Mouse (Mus musculus) MEL (cell line): ENCODE results near the gene Med16. TPM values are rescaled to one million over a fixed set of nuclear protein-coding genes. Genes with fewer than 3 reads are reported as not detected.

ENCODE experiments used
- DNase-seq: peaks from one replicate; pipeline ENCODE4 v3.0.0; 2011; ENCODE audit warnings: low read depth, low spot score
- H3K27ac ChIP-seq: 2 replicates; pipeline ENCODE4 v1.5.1; 2012; ENCODE audit warnings: low read depth, mild to moderate bottlenecking, control low read depth, low read length, moderate library complexity; ENCODE audit not compliant: control insufficient read depth
- H3K27me3 ChIP-seq, 2 experiments: fragments of 150-350 bp in 1 of 2; sonication (generic) in 1 of 2; 2 replicates each; pipeline ENCODE4 v1.6.1; 2012; ENCODE audit warnings: low read length in 2 of 2, mild to moderate bottlenecking in 2 of 2, improper control_type of control experiment in 1 of 2, moderate library complexity in 1 of 2; ENCODE audit not compliant: insufficient read depth in 2 of 2, control insufficient read depth in 1 of 2
- H3K36me3 ChIP-seq, 2 experiments: 2 replicates each; pipeline ENCODE4 v1.6.1; 2012 to 2014; ENCODE audit warnings: low read length in 2 of 2, improper control_type of control experiment in 1 of 2, inconsistent platforms in 1 of 2, mild to moderate bottlenecking in 1 of 2; ENCODE audit not compliant: insufficient read depth in 2 of 2, control insufficient read depth in 1 of 2
- H3K4me1 ChIP-seq, 2 experiments: fragments of 150-350 bp in 1 of 2; sonication (generic) in 1 of 2; 2 replicates each; pipeline ENCODE4 v1.6.1; 2012; ENCODE audit warnings: low read length in 2 of 2, improper control_type of control experiment in 1 of 2, mild to moderate bottlenecking in 1 of 2; ENCODE audit not compliant: insufficient read depth in 2 of 2, control insufficient read depth in 1 of 2
- H3K4me3 ChIP-seq, 2 experiments: fragments of 150-350 bp in 1 of 2; sonication (generic) in 1 of 2; 2 replicates each; pipeline ENCODE4 v1.5.1; 2012; ENCODE audit warnings: low read depth in 2 of 2, low read length in 2 of 2, mild to moderate bottlenecking in 2 of 2, moderate library complexity in 2 of 2, control low read depth in 1 of 2, improper control_type of control experiment in 1 of 2; ENCODE audit not compliant: control insufficient read depth in 1 of 2, insufficient read depth in 1 of 2
- H3K79me2 ChIP-seq: 2 replicates; pipeline ENCODE4 v1.6.1; 2012; ENCODE audit warnings: mild to moderate bottlenecking, low read length, moderate library complexity; ENCODE audit not compliant: control insufficient read depth, poor library complexity, insufficient read depth
- H3K9ac ChIP-seq: 2 replicates; pipeline ENCODE4 v1.6.1; 2012; ENCODE audit warnings: low read depth, mild to moderate bottlenecking, control low read depth, low read length, moderate library complexity; ENCODE audit not compliant: control insufficient read depth, poor library complexity, severe bottlenecking
- H3K9me3 ChIP-seq: fragments of 150-350 bp; sonication (generic); replicated peaks from 2 replicates; pipeline ENCODE4 v1.6.1; 2012; ENCODE audit warnings: mild to moderate bottlenecking, low read length, improper control_type of control experiment, moderate library complexity; ENCODE audit not compliant: insufficient read depth
- BHLHE40 ChIP-seq: IDR thresholded peaks from 2 replicates; pipeline ENCODE4 v1.6.1; 2012; ENCODE audit warnings: low read depth, mild to moderate bottlenecking, inconsistent platforms, low read length, improper control_type of control experiment, borderline replicate concordance
- CHD1 ChIP-seq: IDR thresholded peaks from 2 replicates; pipeline ENCODE4 v1.6.1; 2012; ENCODE audit warnings: low read depth, mild to moderate bottlenecking, inconsistent platforms, low read length, improper control_type of control experiment
- CHD2 ChIP-seq: IDR thresholded peaks from 2 replicates; pipeline ENCODE4 v1.6.1; 2011; ENCODE audit warnings: low read length, improper control_type of control experiment
- CTCF ChIP-seq, 3 experiments: IDR thresholded peaks in 2 of 3; conservative IDR thresholded peaks in 1 of 3; 2 replicates each; pipeline ENCODE4 v1.5.1; 2011 to 2012; ENCODE audit warnings: low read length in 3 of 3, low read depth in 2 of 3, mild to moderate bottlenecking in 2 of 3, improper control_type of control experiment in 1 of 3, inconsistent platforms in 1 of 3, mixed read lengths in 1 of 3, moderate library complexity in 1 of 3; ENCODE audit not compliant: control insufficient read depth in 1 of 3, insufficient read depth in 1 of 3, poor library complexity in 1 of 3, severe bottlenecking in 1 of 3
- E2F4 ChIP-seq: IDR thresholded peaks from 2 replicates; pipeline ENCODE4 v1.6.1; 2011; ENCODE audit warnings: low read depth, low read length, improper control_type of control experiment, borderline replicate concordance
- ELF1 ChIP-seq: IDR thresholded peaks from 2 replicates; pipeline ENCODE4 v1.6.1; 2014; ENCODE audit warnings: low read depth, mild to moderate bottlenecking, inconsistent platforms, low read length, improper control_type of control experiment, moderate library complexity
- ETS1 ChIP-seq: IDR thresholded peaks from 2 replicates; pipeline ENCODE4 v1.6.1; 2012; ENCODE audit warnings: low read depth, mild to moderate bottlenecking, inconsistent platforms, low read length, improper control_type of control experiment, moderate library complexity
- GABPA ChIP-seq: IDR thresholded peaks from 2 replicates; pipeline ENCODE4 v1.6.1; 2012; ENCODE audit warnings: low read depth, mild to moderate bottlenecking, inconsistent platforms, low read length, improper control_type of control experiment, moderate library complexity
- GATA1 ChIP-seq: IDR thresholded peaks from 2 replicates; pipeline ENCODE4 v1.6.1; 2011; ENCODE audit warnings: low read depth, low read length, improper control_type of control experiment
- JUND ChIP-seq: IDR thresholded peaks from 2 replicates; pipeline ENCODE4 v1.6.1; 2011; ENCODE audit warnings: low read depth, mild to moderate bottlenecking, improper control_type of control experiment, low read length
- MEF2A ChIP-seq: IDR thresholded peaks from 2 replicates; pipeline ENCODE4 v1.6.1; 2014; ENCODE audit warnings: low read depth, mild to moderate bottlenecking, inconsistent platforms, low read length, improper control_type of control experiment; ENCODE audit not compliant: poor library complexity, insufficient replicate concordance, severe bottlenecking; ENCODE audit errors: extremely low read depth
- MXI1 ChIP-seq: IDR thresholded peaks from 2 replicates; pipeline ENCODE4 v1.6.1; 2011; ENCODE audit warnings: mild to moderate bottlenecking, low read depth, low read length, improper control_type of control experiment
- MYB ChIP-seq: IDR thresholded peaks from 2 replicates; pipeline ENCODE4 v1.6.1; 2011; ENCODE audit warnings: mild to moderate bottlenecking, low read depth, low read length, improper control_type of control experiment
- NRF1 ChIP-seq: IDR thresholded peaks from 2 replicates; pipeline ENCODE4 v1.6.1; 2014; ENCODE audit warnings: low read depth, mild to moderate bottlenecking, inconsistent platforms, low read length, improper control_type of control experiment, moderate library complexity; ENCODE audit not compliant: poor library complexity, insufficient read depth, severe bottlenecking
- POLR2A ChIP-seq, 2 experiments: IDR thresholded peaks; 2 replicates each; pipeline ENCODE4 v1.6.1; 2011 to 2012; ENCODE audit warnings: low read length in 2 of 2, mild to moderate bottlenecking in 2 of 2, control low read depth in 1 of 2, improper control_type of control experiment in 1 of 2, low read depth in 1 of 2, moderate library complexity in 1 of 2; ENCODE audit not compliant: control insufficient read depth in 1 of 2, insufficient read depth in 1 of 2, poor library complexity in 1 of 2
- POLR2AphosphoS5 ChIP-seq: IDR thresholded peaks from 2 replicates; pipeline ENCODE4 v1.6.1; 2012; ENCODE audit warnings: low read depth, borderline replicate concordance, mild to moderate bottlenecking, inconsistent platforms, low read length, moderate library complexity, mixed read lengths
- RAD21 ChIP-seq: IDR thresholded peaks from 2 replicates; pipeline ENCODE4 v1.6.1; 2011; ENCODE audit warnings: mild to moderate bottlenecking, low read depth, low read length, improper control_type of control experiment
- SIN3A ChIP-seq: IDR thresholded peaks from 2 replicates; pipeline ENCODE4 v1.6.1; 2012; ENCODE audit warnings: low read length, improper control_type of control experiment, inconsistent platforms
- SMC3 ChIP-seq: IDR thresholded peaks from 2 replicates; pipeline ENCODE4 v1.6.1; 2011; ENCODE audit warnings: low read depth, low read length, improper control_type of control experiment
- TAL1 ChIP-seq: IDR thresholded peaks from 2 replicates; pipeline ENCODE4 v1.6.1; 2012; ENCODE audit warnings: mild to moderate bottlenecking, inconsistent platforms, low read length, moderate library complexity, mixed read lengths
- UBTF ChIP-seq: IDR thresholded peaks from 2 replicates; pipeline ENCODE4 v1.6.1; 2012; ENCODE audit warnings: low read depth, mild to moderate bottlenecking, inconsistent platforms, low read length, improper control_type of control experiment, moderate library complexity, borderline replicate concordance; ENCODE audit not compliant: insufficient read depth
- USF1 ChIP-seq: IDR thresholded peaks from 2 replicates; pipeline ENCODE4 v1.6.1; 2014; ENCODE audit warnings: low read depth, mild to moderate bottlenecking, inconsistent platforms, low read length, improper control_type of control experiment, moderate library complexity
- USF2 ChIP-seq, 2 experiments: IDR thresholded peaks; 2 replicates each; pipeline ENCODE4 v1.6.1; 2011 to 2012; ENCODE audit warnings: improper control_type of control experiment in 2 of 2, low read length in 2 of 2, borderline replicate concordance in 1 of 2, inconsistent platforms in 1 of 2, low read depth in 1 of 2, mild to moderate bottlenecking in 1 of 2; ENCODE audit not compliant: insufficient read depth in 1 of 2
- ZC3H11A ChIP-seq: IDR thresholded peaks from 2 replicates; pipeline ENCODE4 v1.6.1; 2012; ENCODE audit warnings: low read depth, mild to moderate bottlenecking, inconsistent platforms, low read length, improper control_type of control experiment
- ZKSCAN1 ChIP-seq: IDR thresholded peaks from 2 replicates; pipeline ENCODE4 v1.6.1; 2012; ENCODE audit warnings: low read depth, mild to moderate bottlenecking, inconsistent platforms, low read length, improper control_type of control experiment, moderate library complexity
- ZMIZ1 ChIP-seq: IDR thresholded peaks from 2 replicates; pipeline ENCODE4 v1.6.1; 2012; ENCODE audit warnings: low read depth, mild to moderate bottlenecking, inconsistent platforms, low read length, improper control_type of control experiment, moderate library complexity
- ZNF384 ChIP-seq: IDR thresholded peaks from 2 replicates; pipeline ENCODE4 v1.6.1; 2012; ENCODE audit warnings: low read depth, mild to moderate bottlenecking, inconsistent platforms, low read length, improper control_type of control experiment
- polyA plus RNA-seq, 2 experiments: library from polyadenylated mRNA; stranded (reverse) in 1 of 2; unstranded in 1 of 2; fragments of >175 nt in 1 of 2; fragments of >200 nt in 1 of 2; gene quantifications; 2 replicates each; pipeline versions ENCODE4 v1.2.1 to v1.2.4; 2012; ENCODE audit warnings: low replicate concordance in 2 of 2, low read depth in 1 of 2; ENCODE audit not compliant: insufficient read length in 2 of 2, insufficient read depth in 1 of 2, missing spikeins in 1 of 2
- total RNA-seq: library from RNA; depleted of rRNA; stranded (reverse); fragments of 300-350 nt; gene quantifications from 2 replicates; pipeline ENCODE4 v1.2.3, GENCODE M21; 2012

The Med16 gene
- total and polyA plus RNA-seq, 3 experiments = 17.3 to 41.2 TPM; not detected in 1

DNA sequence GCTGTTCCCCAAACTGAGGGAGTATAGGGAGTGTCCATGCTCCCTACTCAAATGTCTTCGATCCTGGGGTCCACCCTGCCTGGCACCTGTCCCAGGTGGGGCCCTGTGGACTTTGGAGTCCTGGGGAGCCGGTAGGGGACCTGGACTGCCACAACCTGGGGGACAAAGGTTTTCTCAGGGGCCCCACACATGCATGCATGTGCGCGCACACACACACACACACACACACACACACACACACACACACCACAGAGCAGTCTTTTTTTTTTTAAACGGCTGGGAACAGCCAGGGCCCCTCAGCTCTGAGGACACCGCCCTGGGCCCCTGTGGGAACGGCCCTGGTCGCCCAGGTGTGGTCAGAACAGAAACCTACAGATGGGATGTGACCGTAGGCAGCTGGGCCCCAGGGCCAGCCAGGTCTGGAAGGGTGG lies 34.8 kb upstream of the Med16 start:
- Histone ChIP-seq H3K27me3 (no peaks in the 10 kb centered on the region), H3K36me3 (no peaks in the 10 kb centered on the region; a peak in 1 of 4 replicates), H3K9me3 (no peaks in the 10 kb centered on the region), H3K4me1 (0 out of 4 replicates have a peak, but pooled peaks cover 0 to 4% of the 10 kb centered on the region in 2 experiments), H3K27ac (no peak overlapping the region), H3K4me3 (no peak overlapping the region), H3K79me2 (no peaks in the 10 kb centered on the region), H3K9ac (no peak overlapping the region)
- no peak for DNase-seq
- TF ChIP-seq GATA1 (no peak), USF1 (no peak), NRF1 (no peak), MEF2A (no peak), MXI1 (no peak), SMC3 (no peak), ELF1 (no peak), JUND (no peak), SIN3A (no peak), GABPA (no peak), ZKSCAN1 (no peak), E2F4 (no peak), CTCF (IDR thresholded peaks at IDR 0.05 in 2 of 3, conservative IDR thresholded peaks at IDR 0.05 in 1 of 3; ENCODE audit: control insufficient read depth in 1 of 3, insufficient read depth in 1 of 3, low read depth in 2 of 3, low read length in 3 of 3, poor library complexity in 1 of 3, severe bottlenecking in 1 of 3) (no peak), ZC3H11A (no peak), TAL1 (no peak), BHLHE40 (no peak), CHD2 (no peak), UBTF (no peak), POLR2A (IDR thresholded peaks at IDR 0.05; ENCODE audit: control insufficient read depth in 1 of 2, insufficient read depth in 1 of 2, low read depth in 1 of 2, low read length in 2 of 2, poor library complexity in 1 of 2) (no peak), USF2 (IDR thresholded peaks at IDR 0.05; ENCODE audit: borderline replicate concordance in 1 of 2, insufficient read depth in 1 of 2, low read depth in 1 of 2, low read length in 2 of 2) (no peak)

GRCm38 (mm10) chr10:79942988-79943387 lies 34.3 kb upstream of the Med16 start:
- Histone ChIP-seq H3K79me2 (no peaks in the 10 kb centered on the region), H3K9me3 (no peaks in the 10 kb centered on the region), H3K36me3 (no peaks in the 10 kb centered on the region; a peak in 1 of 4 replicates), H3K4me1 (0 out of 4 replicates have a peak, but pooled peaks cover 0 to 4% of the 10 kb centered on the region in 2 experiments), H3K27me3 (no peaks in the 10 kb centered on the region), H3K4me3 (no peak overlapping the region), H3K27ac (no peak overlapping the region), H3K9ac (no peak overlapping the region)
- no peak for TF ChIP-seq ZC3H11A
- TF ChIP-seq ZNF384 = no peak
- no peak for TF ChIP-seq SIN3A
- TF ChIP-seq CHD1 = no peak
- TF ChIP-seq ZMIZ1 = no peak
- TF ChIP-seq USF2 (IDR thresholded peaks at IDR 0.05; ENCODE audit: borderline replicate concordance in 1 of 2, insufficient read depth in 1 of 2, low read depth in 1 of 2, low read length in 2 of 2) = no peak
- TF ChIP-seq SMC3 = no peak
- TF ChIP-seq MEF2A = no peak
- TF ChIP-seq RAD21 = no peak
- TF ChIP-seq GABPA = no peak
- no peak for TF ChIP-seq ETS1
- TF ChIP-seq MYB = no peak
- no peak for TF ChIP-seq POLR2A (IDR thresholded peaks at IDR 0.05; ENCODE audit: control insufficient read depth in 1 of 2, insufficient read depth in 1 of 2, low read depth in 1 of 2, low read length in 2 of 2, poor library complexity in 1 of 2)
- TF ChIP-seq UBTF = no peak
- no peak for TF ChIP-seq E2F4
- no peak for TF ChIP-seq USF1
- no peak for TF ChIP-seq ELF1
- no peak for TF ChIP-seq ZKSCAN1
- no peak for TF ChIP-seq POLR2AphosphoS5
- no peak for DNase-seq
